Mouse (Mus musculus): ENCODE measurements around the gene Arhgef1. TPM values are rescaled to one million over a fixed set of nuclear protein-coding genes. Genes with fewer than 3 reads are reported as not detected.

Gene Arhgef1
- polyA plus RNA-seq, 1 experiment from 2014 or later, result 122 TPM

- WGBS, result 76% methylated on average over 4 of the region's 4 CpGs
- Histone ChIP-seq H3K36me3 (peaks cover 7% of the 10 kb centered on the region; the same call in 1 of the 2 replicates), H3K4me3 (no peak overlapping the region), H3K27ac (no peak overlapping the region), H3K4me1 (peaks cover 12% of the 10 kb centered on the region), H3K27me3 (no peaks in the 10 kb centered on the region), H3K4me2 (no peak overlapping the region), H3K9me3 (no peaks in the 10 kb centered on the region), H3K9ac (no peak overlapping the region)
- ATAC-seq (ENCODE audit: insufficient number of reproducible peaks, low FRiP score, low TSS enrichment, low read depth), result no peak
These were observed 70.5 kb downstream of the Arhgef1 start for GRCm38 (mm10) chr7:24973208-24973607.

- H3K9ac ChIP-seq, result no peak overlapping the region
- no peak overlapping the region for H3K4me2 ChIP-seq
- ATAC-seq (ENCODE audit: insufficient number of reproducible peaks, low FRiP score, low TSS enrichment, low read depth), result no peak
- WGBS, result 65% methylated on average over 5 of the region's 5 CpGs
- H3K27ac ChIP-seq, result no peak overlapping the region
- no peaks in the 10 kb centered on the region for H3K27me3 ChIP-seq
- no peaks in the 10 kb centered on the region for H3K9me3 ChIP-seq
- peaks cover 7% of the 10 kb centered on the region; the same call in 1 of the 2 replicates for H3K36me3 ChIP-seq
- peaks cover 12% of the 10 kb centered on the region for H3K4me1 ChIP-seq
- H3K4me3 ChIP-seq, result no peak overlapping the region
These were observed 71.2 kb downstream of the Arhgef1 start for GRCm38 (mm10) chr7:24973902-24974301.

- no peak for ATAC-seq (ENCODE audit: insufficient number of reproducible peaks, low FRiP score, low TSS enrichment, low read depth)
- H3K9ac ChIP-seq, result no peak overlapping the region
- no peaks in the 10 kb centered on the region for H3K27me3 ChIP-seq
- no peak overlapping the region for H3K4me2 ChIP-seq
- H3K4me3 ChIP-seq, result no peak overlapping the region
- H3K27ac ChIP-seq, result no peak overlapping the region
- 31% methylated on average over 9 of the region's 9 CpGs for WGBS
- H3K36me3 ChIP-seq, result peaks cover under 1% of the 10 kb centered on the region; the same call in 1 of the 2 replicates
- no peaks in the 10 kb centered on the region for H3K9me3 ChIP-seq
- peaks cover 12% of the 10 kb centered on the region for H3K4me1 ChIP-seq
These were observed 72.3 kb downstream of the Arhgef1 start for GRCm38 (mm10) chr7:24974893-24975595.

Small RNAs within 50 kb of the gene (microRNA-seq; reads per million reads assigned to microRNA genes)
- 1.0 reads per million for gene Mir7046

Other genes with a start within 250 kb of the Arhgef1 start
- not detected in 2 replicates for gene Tex101, start 226.2 kb upstream of the Arhgef1 start, polyA plus RNA-seq (2015; fragmentation: Nextera tagmentation; extraction: Ambion mirVana)
- not detected in 2 replicates for gene BC049730, start 193.7 kb upstream of the Arhgef1 start, polyA plus RNA-seq (2015; fragmentation: Nextera tagmentation; extraction: Ambion mirVana)
- gene Gm4763, start 176.0 kb upstream of the Arhgef1 start, polyA plus RNA-seq (2015; fragmentation: Nextera tagmentation; extraction: Ambion mirVana), result not detected in 2 replicates
- gene Cd177, start 142.6 kb upstream of the Arhgef1 start, polyA plus RNA-seq (2015; fragmentation: Nextera tagmentation; extraction: Ambion mirVana), result 0.23 and 0.25 TPM in 2 replicates
- gene Ceacam10, start 125.7 kb upstream of the Arhgef1 start, polyA plus RNA-seq (2015; fragmentation: Nextera tagmentation; extraction: Ambion mirVana), result 0.17 and 0.37 TPM in 2 replicates
- 12.0 and 12.4 TPM in 2 replicates for gene Gm9844, start 40.7 kb upstream of the Arhgef1 start, polyA plus RNA-seq (2015; fragmentation: Nextera tagmentation; extraction: Ambion mirVana)
- gene Lypd4, start 33.0 kb upstream of the Arhgef1 start, polyA plus RNA-seq (2015; fragmentation: Nextera tagmentation; extraction: Ambion mirVana), result not detected in 2 replicates
- not detected in 2 replicates for gene Dmrtc2, start 32.9 kb upstream of the Arhgef1 start, polyA plus RNA-seq (2015; fragmentation: Nextera tagmentation; extraction: Ambion mirVana)
- 2,364 and 2,933 TPM in 2 replicates for gene Rps19, start 18.5 kb upstream of the Arhgef1 start, polyA plus RNA-seq (2015; fragmentation: Nextera tagmentation; extraction: Ambion mirVana)
- 0.72 and 0.78 TPM in 2 replicates for gene Cd79a, start 5.5 kb upstream of the Arhgef1 start, polyA plus RNA-seq (2015; fragmentation: Nextera tagmentation; extraction: Ambion mirVana)
- not detected in 2 replicates for gene Gm4881, start 41.6 kb downstream of the Arhgef1 start, polyA plus RNA-seq (2015; fragmentation: Nextera tagmentation; extraction: Ambion mirVana)
- gene Rabac1, start 69.8 kb downstream of the Arhgef1 start, polyA plus RNA-seq (2015; fragmentation: Nextera tagmentation; extraction: Ambion mirVana), result 209 and 233 TPM in 2 replicates
- gene Atp1a3, start 103.0 kb downstream of the Arhgef1 start, polyA plus RNA-seq (2015; fragmentation: Nextera tagmentation; extraction: Ambion mirVana), result 0.97 and 1.5 TPM in 2 replicates
- 4.2 and 5.7 TPM in 2 replicates for gene Grik5, start 169.4 kb downstream of the Arhgef1 start, polyA plus RNA-seq (2015; fragmentation: Nextera tagmentation; extraction: Ambion mirVana)
- gene Zfp574, start 169.7 kb downstream of the Arhgef1 start, polyA plus RNA-seq (2015; fragmentation: Nextera tagmentation; extraction: Ambion mirVana), result 28.8 and 29.5 TPM in 2 replicates